8 mouse cellular contexts compared by ENCODE assay signal in the genomic region with DNA sequence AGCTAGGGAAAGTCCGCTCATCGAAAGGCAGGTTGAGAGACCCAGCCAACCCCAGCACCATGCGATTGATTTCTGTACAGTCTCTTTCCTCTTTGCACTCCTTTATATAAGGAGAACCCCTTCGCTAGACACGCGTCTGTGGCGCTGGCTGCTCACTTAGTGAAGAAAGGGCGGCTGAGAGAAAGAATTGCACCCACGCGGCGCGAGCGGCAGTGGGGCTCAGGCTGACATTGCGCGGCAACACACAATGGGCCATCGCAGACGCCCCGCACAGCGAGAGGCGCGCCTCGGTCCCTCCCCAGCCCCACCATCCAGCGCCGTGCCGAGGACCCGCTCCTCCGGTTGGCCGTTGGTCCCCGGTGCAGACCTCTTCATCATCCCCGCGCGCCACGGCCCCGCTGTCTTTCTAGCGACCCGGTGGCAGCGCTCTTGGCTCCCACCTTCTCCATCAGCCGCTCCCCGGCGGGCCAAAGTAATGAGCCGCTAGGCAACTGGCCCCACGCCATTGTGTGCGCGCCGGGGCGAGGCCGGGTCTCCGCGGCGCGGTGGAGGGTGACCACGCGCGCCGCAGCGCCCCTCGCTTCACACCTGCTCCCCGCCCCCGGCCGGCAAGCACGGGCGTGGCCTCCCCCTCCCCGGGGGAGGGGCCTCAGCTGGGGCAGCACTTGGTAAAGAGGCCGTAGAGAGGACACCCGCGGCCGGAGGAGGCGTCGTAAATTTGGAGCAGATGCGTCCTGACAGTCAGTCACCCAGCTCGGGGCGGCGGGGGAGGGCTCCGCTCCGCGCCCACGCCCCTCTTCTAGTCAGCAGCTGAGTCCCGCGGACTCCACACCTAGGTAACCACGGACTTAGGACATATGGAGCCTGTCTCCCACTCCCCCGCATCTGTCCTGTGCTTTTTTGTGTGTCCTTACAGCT. TPM values are rescaled to one million over a fixed set of nuclear protein-coding genes. Genes with fewer than 3 reads are reported as not detected.
DNase-seq lines count a peak whose midpoint lies in the region; ATAC-seq and TF ChIP-seq lines count a peak whose summit lies in the region.

No protein-coding gene starts in this region.

- no peak for ATAC-seq in heart, embryonic 16.5 days (replicated peaks; ENCODE audit: extremely low read depth, insufficient read depth, low FRiP score)
- peak; percentile 53 for ATAC-seq in lung, postnatal 0 days

- peak overlapping the region in 2 of 3 experiments; percentile 22 to 36 for H3K4me3 ChIP-seq in CH12.LX (replicated peaks in 1 of 3; ENCODE audit: low read depth in 2 of 3, low read length in 2 of 3, poor library complexity in 1 of 3)
- H3K4me3 ChIP-seq in heart, embryonic 16.5 days (ENCODE audit: low read length), result peak overlapping the region; percentile 62
- H3K4me3 ChIP-seq in lung, postnatal 0 days (ENCODE audit: low read depth, low read length), result peak overlapping the region; percentile 40

- TF ChIP-seq POLR2A in CH12.LX (IDR thresholded peaks at IDR 0.05; ENCODE audit: low read depth, low read length), result no peak

- H3K27me3 ChIP-seq in CH12.LX (replicated peaks), result peaks cover 36% of the 10 kb centered on the region
- peaks cover 73% of the 10 kb centered on the region for H3K27me3 ChIP-seq in heart, embryonic 16.5 days (ENCODE audit: control insufficient read depth, insufficient read depth, low read length)
- H3K27me3 ChIP-seq in lung, postnatal 0 days (replicated peaks; ENCODE audit: insufficient read depth, low read length), result peaks cover 57% of the 10 kb centered on the region

- dilution Hi-C loops in CH12.LX (cut with MboI; ENCODE audit: extremely low pct_ligation_motif_present, extremely low pct_unique_long_range_greater_than_20kb, low sequenced_read_pairs), result no loop called here

- H3K4me1 ChIP-seq in CH12.LX (ENCODE audit: control insufficient read depth in 1 of 2, insufficient read depth in 2 of 2), result peaks cover 0 to 13% of the 10 kb centered on the region in 2 experiments; a peak in 3 of 4 replicates
- peaks cover 17% of the 10 kb centered on the region for H3K4me1 ChIP-seq in heart, embryonic 16.5 days (ENCODE audit: control insufficient read depth, insufficient read depth, low read length)
- H3K4me1 ChIP-seq in lung, postnatal 0 days (ENCODE audit: insufficient read depth, low read depth, low read length), result 0 out of 2 replicates have a peak, but pooled peaks cover 3% of the 10 kb centered on the region

- no peak for DNase-seq in CH12.LX (ENCODE audit: extremely low read depth)
- DNase-seq in Muller cell, postnatal 12 days (ENCODE audit: inconsistent ontology term), result peak; percentile 60
- DNase-seq in embryo, embryonic 10.5 days (ENCODE audit: low spot score), result peak; percentile 63
- DNase-seq in layer of hippocampus, adult 18-20 months (ENCODE audit: low spot score in 2 of 2), result peak; percentile 25 to 52
- DNase-seq in lung, postnatal 0 days (ENCODE audit: low spot score), result peak; percentile 17
- DNase-seq in right cerebral cortex, postnatal 25 days, result peak; percentile 67
- no peak for DNase-seq in urinary bladder, postnatal 10 days (ENCODE audit: low spot score)

- H3K9ac ChIP-seq in CH12.LX (ENCODE audit: insufficient read depth, low read depth), result no peak overlapping the region
- H3K9ac ChIP-seq in heart, embryonic 16.5 days (ENCODE audit: low read length), result peak overlapping the region; percentile 43
- no peak overlapping the region for H3K9ac ChIP-seq in lung, postnatal 0 days (replicated peaks; ENCODE audit: low read depth)

- no peak for TF ChIP-seq RAD21 in CH12.LX (IDR thresholded peaks at IDR 0.05; ENCODE audit: low read depth, low read length)

- TF ChIP-seq CTCF in CH12.LX (conservative IDR thresholded peaks at IDR 0.05 in 1 of 2, IDR thresholded peaks at IDR 0.05 in 1 of 2; ENCODE audit: low read depth in 2 of 2, low read length in 2 of 2), result no peak
- no peak for TF ChIP-seq CTCF in lung, postnatal 0 days (IDR thresholded peaks at IDR 0.05)

- H3K9me3 ChIP-seq in CH12.LX (replicated peaks; ENCODE audit: low read length), result peaks cover 3% of the 10 kb centered on the region
- H3K9me3 ChIP-seq in heart, embryonic 16.5 days (replicated peaks; ENCODE audit: control insufficient read depth, low read length), result no peaks in the 10 kb centered on the region
- no peaks in the 10 kb centered on the region for H3K9me3 ChIP-seq in lung, postnatal 0 days (ENCODE audit: low read length)

- in situ Hi-C loops in CH12.LX (cut with MboI; ENCODE audit: low pct_ligation_motif_present, low pct_unique_long_range_greater_than_20kb, low sequenced_read_pairs), result no loop called here

- TF ChIP-seq EP300 in CH12.LX (IDR thresholded peaks at IDR 0.05; ENCODE audit: low read length), result no peak
- no peak for TF ChIP-seq EP300 in lung, postnatal 0 days (IDR thresholded peaks at IDR 0.05)

- no peak overlapping the region for H3K27ac ChIP-seq in CH12.LX (ENCODE audit: insufficient read depth, low read depth)
- no peak overlapping the region for H3K27ac ChIP-seq in heart, embryonic 16.5 days (ENCODE audit: low read length)
- no peak overlapping the region for H3K27ac ChIP-seq in lung, postnatal 0 days (ENCODE audit: low read length)

- H3K79me2 ChIP-seq in CH12.LX (replicated peaks; ENCODE audit: control insufficient read depth, extremely low read depth, insufficient read depth, poor library complexity, severe bottlenecking), result no peaks in the 10 kb centered on the region

- H3K36me3 ChIP-seq in CH12.LX (replicated peaks in 1 of 2; ENCODE audit: control insufficient read depth in 1 of 2, insufficient read depth in 1 of 2, low read length in 1 of 2), result no peaks in the 10 kb centered on the region
- H3K36me3 ChIP-seq in heart, embryonic 16.5 days (ENCODE audit: control insufficient read depth, insufficient read depth), result no peaks in the 10 kb centered on the region
- no peaks in the 10 kb centered on the region for H3K36me3 ChIP-seq in lung, postnatal 0 days (ENCODE audit: insufficient read depth, low read length)

- under 1% methylated on average over 81 of the region's 81 CpGs for WGBS in heart, embryonic 16.5 days
- under 1% methylated on average over 71 of the region's 81 CpGs for WGBS in lung, postnatal 0 days

- peak overlapping the region; percentile 89 for H3K4me2 ChIP-seq in CH12.LX (ENCODE audit: insufficient read depth, low read depth, poor library complexity, severe bottlenecking)
- peak overlapping the region; percentile 99 for H3K4me2 ChIP-seq in heart, embryonic 16.5 days (ENCODE audit: low read depth, low read length)
- peak overlapping the region; percentile 80 for H3K4me2 ChIP-seq in lung, postnatal 0 days (replicated peaks; ENCODE audit: low read depth, low read length)

TF ChIP-seq in CH12.LX, 34 proteins besides CTCF, POLR2A, EP300 and RAD21:
- TF ChIP-seq MYC (IDR thresholded peaks at IDR 0.05; ENCODE audit: low read depth, low read length) (no peak), RCOR1 (conservative IDR thresholded peaks at IDR 0.05; ENCODE audit: low read depth, low read length) (no peak), MEF2A (IDR thresholded peaks at IDR 0.05; ENCODE audit: borderline replicate concordance, low read depth, low read length) (no peak), TBP (conservative IDR thresholded peaks at IDR 0.05; ENCODE audit: low read depth, low read length) (no peak), MAFK (IDR thresholded peaks at IDR 0.05; ENCODE audit: insufficient replicate concordance, low read length) (no peak)
TF ChIP-seq in CH12.LX: peak in this region for 0.

RNA-seq across cellular contexts. Expression of a gene that starts 27.3 kb away (rescaled TPM):
- 0.76 TPM in 2 replicates for total RNA-seq in CH12.LX (2012; rRNA removed)
- 0.42 and 0.59 TPM in 2 replicates for total RNA-seq in CH12.LX (2014; rRNA removed)
- 0.41 and 1.1 TPM in 2 replicates for polyA plus RNA-seq in CH12.LX (2012; ENCODE audit: insufficient read length, low read depth)
- polyA plus RNA-seq in heart, embryonic 16.5 days (2015; fragmentation: Nextera tagmentation; extraction: Ambion mirVana), result not detected in 2 replicates
- total RNA-seq in layer of hippocampus, adult 18-20 months (2021), result 1 to 10 TPM; 7.2 to 8.9 TPM
- polyA plus RNA-seq in lung, postnatal 0 days (2015; fragmentation: Nextera tagmentation; extraction: Ambion mirVana), result 0.08 and 0.14 TPM in 2 replicates

RNA-seq across cellular contexts. Expression of a gene that starts 28.8 kb away (rescaled TPM):
- total RNA-seq in CH12.LX (2012; rRNA removed) (14.2 and 16.8 TPM in 2 replicates), CH12.LX (2014; rRNA removed) (13.8 and 15.5 TPM in 2 replicates)
- polyA plus RNA-seq in CH12.LX (2012; ENCODE audit: insufficient read length, low read depth), result 9.5 and 11.9 TPM in 2 replicates
- 11.1 and 11.4 TPM in 2 replicates for polyA plus RNA-seq in heart, embryonic 16.5 days (2015; fragmentation: Nextera tagmentation; extraction: Ambion mirVana)
- total RNA-seq in layer of hippocampus, adult 18-20 months (2021), result 10 to 100 TPM; 22.9 to 23.1 TPM
- 12.1 and 12.2 TPM in 2 replicates for polyA plus RNA-seq in lung, postnatal 0 days (2015; fragmentation: Nextera tagmentation; extraction: Ambion mirVana)

RNA-seq across cellular contexts. Expression of a gene that starts 58.6 kb away (rescaled TPM):
- not detected in 2 replicates for total RNA-seq in CH12.LX (2012; rRNA removed)
- total RNA-seq in CH12.LX (2014; rRNA removed), result not detected in 2 replicates
- not detected in 2 replicates for polyA plus RNA-seq in CH12.LX (2012; ENCODE audit: insufficient read length, low read depth)
- polyA plus RNA-seq in heart, embryonic 16.5 days (2015; fragmentation: Nextera tagmentation; extraction: Ambion mirVana), result 9.2 and 11.2 TPM in 2 replicates
- total RNA-seq in layer of hippocampus, adult 18-20 months (2021), result 1 to 10 TPM; 4.6 to 5.9 TPM
- 18.9 and 21.6 TPM in 2 replicates for polyA plus RNA-seq in lung, postnatal 0 days (2015; fragmentation: Nextera tagmentation; extraction: Ambion mirVana)

Comparison
In these comparisons a context has a peak if more than half of its experiments do, and no peak if none do; other contexts are left out.
1. DNase-seq: peak in Muller cell, postnatal 12 days (single experiment), embryo, embryonic 10.5 days (single experiment), layer of hippocampus, adult 18-20 months (2 of 2), lung, postnatal 0 days (single experiment) and right cerebral cortex, postnatal 25 days (single experiment); none in CH12.LX (single experiment) and urinary bladder, postnatal 10 days (single experiment).
2. RNA of a gene that starts 58.6 kb away (polyA plus RNA-seq): 18.9 to 21.6 TPM in lung, postnatal 0 days and 9.2 to 11.2 TPM in heart, embryonic 16.5 days; not detected in CH12.LX; every median in the first group is over 10 times any median in the second.
3. Peak in every context shown above with its lines, with median percentiles within 50 percentile points of each other: H3K4me2 ChIP-seq and H3K4me3 ChIP-seq.